Mouse (Mus musculus) forebrain, postnatal 0 days (tissue): Measurements from ENCODE around the gene Med23. TPM values are rescaled to one million over a fixed set of nuclear protein-coding genes. Genes with fewer than 3 reads are reported as not detected.
A peak's percentile ranks its signal among the peaks of the same experiment; 100 is the strongest.

Experiments
- ATAC-seq: fragments of 200-750 bp; cut with Nextera tagmentation; 2 replicates; pipeline ENCODE4 v1.8.0; 2017; ENCODE audit warnings: mild to moderate bottlenecking, moderate library complexity
- DNase-seq: peaks from one replicate; pipeline ENCODE4 v3.0.0-alpha.2; 2015
- H3K27ac ChIP-seq: fragments of 300-500 bp; sonication (generic); 2 replicates; pipeline ENCODE4 v1.5.1; 2014; ENCODE audit warnings: low read depth, mild to moderate bottlenecking, antibody characterized with exemption, low read length, moderate library complexity, mixed read lengths
- H3K27me3 ChIP-seq: fragments of 300-500 bp; sonication (generic); 2 replicates; pipeline ENCODE4 v1.6.1; 2014; ENCODE audit warnings: mild to moderate bottlenecking, low read length, mixed read lengths; ENCODE audit not compliant: insufficient read depth
- H3K36me3 ChIP-seq: fragments of 300-500 bp; sonication (generic); 2 replicates; pipeline ENCODE4 v1.6.1; 2014; ENCODE audit warnings: mild to moderate bottlenecking, moderate library complexity; ENCODE audit not compliant: insufficient read depth
- H3K4me1 ChIP-seq: fragments of 300-500 bp; sonication (generic); 2 replicates; pipeline ENCODE4 v1.6.1; 2014; ENCODE audit warnings: antibody characterized with exemption; ENCODE audit not compliant: insufficient read depth
- H3K4me2 ChIP-seq: fragments of 300-500 bp; sonication (generic); 2 replicates; pipeline ENCODE4 v1.6.1; 2014; ENCODE audit warnings: low read depth, mild to moderate bottlenecking, moderate library complexity
- H3K4me3 ChIP-seq: fragments of 300-500 bp; sonication (generic); 2 replicates; pipeline ENCODE4 v1.5.1; 2014; ENCODE audit warnings: low read depth, low read length, mixed read lengths
- H3K9ac ChIP-seq: fragments of 300-500 bp; sonication (generic); 2 replicates; pipeline ENCODE4 v1.6.1; 2014; ENCODE audit warnings: mild to moderate bottlenecking
- H3K9me3 ChIP-seq: fragments of 300-500 bp; sonication (generic); 2 replicates; pipeline ENCODE4 v1.6.1; 2016; ENCODE audit warnings: low read length
- CTCF ChIP-seq: sonication (generic); IDR thresholded peaks from 2 replicates; pipeline ENCODE4 v1.5.1; 2016; ENCODE audit warnings: antibody characterized with exemption, control low read depth, low read depth
- WGBS: fragments of 180-500 bp; shearing (Covaris S2); extraction: QIAGEN DNeasy Blood & Tissue Kit; methylation state at CpG from one replicate; pipeline ENCODE4 v1.1.7; 2014; 5-methylcytosine and 5-hydroxymethylcytosine counted together
- polyA plus RNA-seq: library from polyadenylated mRNA; unstranded; fragments of >200 nt; fragmentation: Nextera tagmentation; extraction: Ambion mirVana; gene quantifications from 2 replicates; pipeline ENCODE4 v1.2.1, GENCODE M21; 2015
- total RNA-seq: library from RNA; depleted of rRNA; stranded (reverse); fragments of >200 nt; gene quantifications from 2 replicates; pipeline ENCODE4 v1.2.3, GENCODE M21; 2014

Gene Med23
- total and polyA plus RNA-seq, 2 experiments from 2014 or later: 16.2 to 41.7 TPM

DNA sequence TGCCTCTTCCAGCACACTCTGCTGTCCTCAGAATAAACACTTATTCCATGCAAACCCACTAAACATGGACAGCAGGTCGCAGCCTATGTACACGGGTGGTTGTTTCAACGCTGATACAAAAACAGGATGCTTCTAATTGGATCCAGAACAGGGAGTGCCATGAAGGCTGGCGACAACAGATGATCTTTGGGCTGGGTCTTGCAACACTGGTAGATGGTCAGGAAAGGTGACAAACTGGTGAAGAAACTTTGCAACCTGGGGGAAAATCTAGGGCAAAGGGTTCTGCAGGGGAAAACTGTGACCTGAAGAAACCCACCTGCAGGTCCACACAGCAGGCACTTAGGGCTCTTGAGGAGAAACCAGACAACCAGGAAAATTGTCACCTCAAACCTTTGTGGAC is 53.2 kb downstream of the Med23 start:
- TF ChIP-seq CTCF: no peak
- ATAC-seq (no peak), DNase-seq (no peak)
- no peaks in the 10 kb centered on the region for H3K27me3 ChIP-seq
- H3K9me3 ChIP-seq: no peaks in the 10 kb centered on the region
- H3K4me1 ChIP-seq: 0 out of 2 replicates have a peak, but pooled peaks cover 4% of the 10 kb centered on the region
- H3K9ac ChIP-seq: no peak overlapping the region
- 95% methylated on average over 4 of the region's 4 CpGs for WGBS
- peaks cover 8% of the 10 kb centered on the region; the same call in 1 of the 2 replicates for H3K36me3 ChIP-seq
- no peak overlapping the region for H3K27ac ChIP-seq
- H3K4me3 ChIP-seq: no peak overlapping the region
- H3K4me2 ChIP-seq: no peak overlapping the region

DNA sequence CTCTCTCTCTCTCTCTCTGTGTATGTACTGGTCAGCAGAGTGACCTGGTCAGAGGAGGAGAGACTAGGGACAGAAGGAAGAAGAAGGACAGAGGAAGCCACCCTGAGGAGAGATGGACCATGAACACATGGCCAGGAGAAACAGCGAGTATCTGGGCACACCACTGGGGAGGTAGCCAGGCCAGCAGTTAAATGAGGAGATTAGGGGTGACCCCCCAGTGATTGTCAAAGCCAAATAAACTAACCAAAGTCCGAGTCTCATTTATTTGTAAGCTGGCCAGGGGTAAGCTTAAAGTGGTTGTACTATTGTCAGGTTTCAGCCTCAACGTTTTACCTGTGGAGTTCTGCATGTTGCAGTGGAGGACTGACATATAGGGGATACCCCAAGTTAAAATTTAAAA is 54.5 kb downstream of the Med23 start:
- Histone ChIP-seq H3K9me3 (no peaks in the 10 kb centered on the region), H3K4me2 (no peak overlapping the region), H3K27me3 (no peaks in the 10 kb centered on the region), H3K4me1 (0 out of 2 replicates have a peak, but pooled peaks cover 4% of the 10 kb centered on the region), H3K36me3 (no peaks in the 10 kb centered on the region), H3K4me3 (no peak overlapping the region), H3K9ac (no peak overlapping the region), H3K27ac (no peak overlapping the region)
- DNase-seq: no peak
- ATAC-seq: no peak
- no peak for TF ChIP-seq CTCF
- WGBS: 67% methylated on average over 3 of the region's 3 CpGs

DNA sequence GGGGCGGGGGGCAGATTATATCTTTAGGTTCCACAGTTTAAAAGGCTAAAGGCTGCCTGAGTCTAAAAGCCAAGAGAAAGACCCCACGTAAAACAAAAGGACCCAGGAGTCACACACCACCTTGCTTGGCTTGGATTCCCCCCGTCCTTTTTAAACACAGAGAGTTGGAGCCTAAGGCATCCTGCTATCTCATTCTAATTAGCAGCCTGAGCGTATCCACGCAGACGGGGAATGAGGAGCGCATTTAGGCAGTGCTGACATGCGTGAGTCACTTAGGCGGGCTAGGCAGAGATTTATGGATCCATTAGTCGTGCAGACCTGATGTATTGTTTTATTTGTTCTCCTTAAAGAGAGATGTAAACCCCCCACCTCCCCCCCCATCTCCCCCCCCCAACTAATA is 56.6 kb downstream of the Med23 start:
- ATAC-seq: peak; percentile 78
- no peak overlapping the region for H3K4me2 ChIP-seq
- WGBS: 51% methylated on average over 10 of the region's 10 CpGs

DNA sequence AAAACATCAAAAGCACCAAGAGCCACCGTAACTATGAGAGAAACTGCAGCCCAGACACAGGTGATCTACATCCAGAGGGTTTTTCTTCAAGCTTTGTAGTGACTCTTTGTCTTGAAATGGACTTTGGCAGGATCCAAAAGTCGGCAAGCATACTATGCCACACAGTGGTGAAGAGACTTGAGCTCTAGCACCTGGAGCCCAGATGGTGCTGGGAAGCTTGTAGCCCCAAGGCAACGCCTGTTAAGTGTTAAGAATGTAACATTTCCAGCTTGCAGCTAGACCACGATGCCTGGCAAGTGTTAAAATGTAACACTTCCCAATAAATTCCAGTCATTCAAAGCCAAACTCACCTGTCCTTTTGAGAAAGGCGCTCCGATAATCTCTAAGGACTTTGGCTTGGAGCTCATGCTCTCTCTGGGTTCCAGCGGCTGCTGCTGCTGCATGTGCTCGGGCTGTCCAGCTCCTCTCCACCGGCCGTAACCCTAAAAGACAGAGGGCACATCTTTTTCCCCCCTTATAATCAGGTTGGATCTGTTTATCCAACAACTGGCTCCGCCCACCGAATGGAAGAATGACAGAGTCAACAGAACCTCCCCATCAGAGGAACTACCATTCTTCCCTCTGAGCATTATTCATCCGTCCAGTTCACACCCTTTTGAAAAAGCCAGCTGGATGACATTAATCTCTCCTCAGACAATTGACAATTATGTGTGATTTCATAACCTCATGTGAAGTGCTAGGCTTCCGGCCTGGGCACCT is 57.4 kb downstream of the Med23 start, which contains the start of gene Arg1:
Arg1 (minus strand) TSS at position 523 of the 759 bp plus-strand sequence.
- Histone ChIP-seq H3K4me1 (0 out of 2 replicates have a peak, but pooled peaks cover 4% of the 10 kb centered on the region), H3K27ac (no peak within 1 kb of the TSS), H3K9ac (no peak within 1 kb of the TSS), H3K27me3 (no peaks in the 10 kb centered on the region), H3K4me2 (no peak within 1 kb of the TSS), H3K4me3 (no peak within 1 kb of the TSS), H3K9me3 (no peaks in the 10 kb centered on the region), H3K36me3 (no peaks in the 10 kb centered on the region)
- TF ChIP-seq CTCF: no peak
- ATAC-seq: no peak
- peak; percentile 27 for DNase-seq
- 70% methylated on average over 14 of the region's 14 CpGs for WGBS

More for the DNA sequence above, 56.6 kb downstream of the Med23 start:
- 0 out of 2 replicates have a peak, but pooled peaks cover 4% of the 10 kb centered on the region for H3K4me1 ChIP-seq
- H3K9ac ChIP-seq: no peak overlapping the region
- no peaks in the 10 kb centered on the region for H3K36me3 ChIP-seq
- H3K27ac ChIP-seq: no peak overlapping the region
- TF ChIP-seq CTCF: no peak
- H3K9me3 ChIP-seq: no peaks in the 10 kb centered on the region
- no peak overlapping the region for H3K4me3 ChIP-seq
- peak; percentile 11 for DNase-seq
- H3K27me3 ChIP-seq: no peaks in the 10 kb centered on the region

DNA sequence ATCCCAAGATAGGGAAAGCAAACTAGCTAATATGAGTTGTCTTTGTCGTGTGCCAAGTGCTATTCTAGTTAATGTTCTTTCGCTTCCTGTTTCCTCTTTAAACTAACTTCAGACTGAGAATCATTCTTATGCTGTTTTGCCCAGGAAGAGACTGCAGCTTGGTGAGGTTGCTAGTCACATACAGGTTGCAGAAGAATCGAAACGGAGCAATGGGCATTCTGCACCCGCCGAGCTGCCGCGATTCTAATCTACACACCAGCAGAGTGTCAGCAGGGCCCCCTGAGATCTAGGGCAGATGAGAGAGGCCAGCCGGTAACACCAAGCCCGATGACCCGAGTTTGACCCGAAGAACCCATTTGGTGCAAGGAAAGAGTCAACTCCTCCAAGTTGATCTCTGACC is 58.3 kb downstream of the Med23 start:
- ATAC-seq: no peak

DNA sequence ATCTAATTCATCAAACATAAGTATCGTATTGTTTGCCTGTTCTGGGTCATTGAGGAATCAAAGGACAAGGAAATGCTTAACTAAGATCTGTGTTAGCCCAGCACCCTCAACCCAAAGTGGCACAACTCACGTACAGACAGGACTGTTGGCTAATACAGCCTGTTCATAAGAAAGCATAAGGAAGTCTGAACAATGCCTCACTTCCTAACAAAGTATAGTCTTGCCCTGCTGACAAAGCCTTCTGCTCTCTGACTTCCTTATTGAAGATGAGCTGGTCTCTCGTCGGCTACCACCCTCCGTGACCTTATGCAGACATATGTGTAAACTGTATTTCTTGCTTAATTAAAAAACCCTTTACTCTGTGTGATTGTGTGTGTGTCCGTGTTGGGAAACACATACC is 60.4 kb downstream of the Med23 start:
- H3K4me2 ChIP-seq: no peak overlapping the region

More for the DNA sequence above, 58.3 kb downstream of the Med23 start:
- Histone ChIP-seq H3K9me3 (no peaks in the 10 kb centered on the region), H3K9ac (no peak overlapping the region), H3K27ac (no peak overlapping the region), H3K4me1 (0 out of 2 replicates have a peak, but pooled peaks cover 4% of the 10 kb centered on the region), H3K4me2 (no peak overlapping the region), H3K4me3 (no peak overlapping the region), H3K36me3 (no peaks in the 10 kb centered on the region), H3K27me3 (no peaks in the 10 kb centered on the region)
- WGBS: 61% methylated on average over 12 of the region's 12 CpGs
- TF ChIP-seq CTCF: no peak
- no peak for DNase-seq

DNA sequence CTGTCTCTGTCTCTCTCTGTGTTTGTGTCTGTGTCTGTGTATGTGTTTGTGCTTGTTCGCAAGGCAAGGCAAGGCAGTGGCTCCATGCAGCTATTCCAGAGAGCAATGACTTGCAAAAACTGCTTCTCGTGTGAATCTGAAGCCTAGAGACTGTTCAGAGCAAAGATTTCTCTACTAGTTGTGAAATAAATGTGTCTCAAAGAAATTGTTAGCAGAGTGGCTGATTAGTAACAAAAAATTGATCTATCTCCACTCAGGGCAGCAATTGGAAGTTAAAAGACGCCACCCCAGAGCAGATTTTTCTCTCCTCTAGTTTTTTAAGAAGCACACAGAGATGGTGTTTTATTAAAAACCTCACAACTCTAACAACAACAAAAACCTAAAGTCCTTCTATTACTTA is 78.1 kb downstream of the Med23 start:
- H3K27me3 ChIP-seq: no peaks in the 10 kb centered on the region
- no peak overlapping the region for H3K27ac ChIP-seq
- TF ChIP-seq CTCF: no peak
- H3K4me2 ChIP-seq: no peak overlapping the region
- 82% methylated on average over 3 of the region's 3 CpGs for WGBS
- H3K9ac ChIP-seq: no peak overlapping the region
- H3K9me3 ChIP-seq: no peaks in the 10 kb centered on the region
- H3K4me3 ChIP-seq: no peak overlapping the region
- DNase-seq (no peak), ATAC-seq (no peak)
- no peaks in the 10 kb centered on the region for H3K4me1 ChIP-seq
- no peaks in the 10 kb centered on the region for H3K36me3 ChIP-seq

More for the DNA sequence above, 60.4 kb downstream of the Med23 start:
- TF ChIP-seq CTCF: no peak
- Histone ChIP-seq H3K4me1 (0 out of 2 replicates have a peak, but pooled peaks cover 4% of the 10 kb centered on the region), H3K9ac (no peak overlapping the region), H3K9me3 (no peaks in the 10 kb centered on the region), H3K27me3 (no peaks in the 10 kb centered on the region), H3K4me3 (no peak overlapping the region), H3K27ac (no peak overlapping the region), H3K36me3 (no peaks in the 10 kb centered on the region)
- ATAC-seq: no peak
- no peak for DNase-seq
- 84% methylated on average over 6 of the region's 6 CpGs for WGBS
